Mouse (Mus musculus) forebrain, embryonic 10.5 days (tissue): Measurements from ENCODE around the gene Zscan26. TPM values are rescaled to one million over a fixed set of nuclear protein-coding genes. Genes with fewer than 3 reads are reported as not detected.
"Not testable (repeated sequence)": the region's sequence is repeated elsewhere in the genome, so short reads cannot be mapped to it uniquely, and the experiment has no call there.

ENCODE experiments used
- DNase-seq: peaks from one replicate; pipeline ENCODE4 v3.0.0-alpha.2; 2017; ENCODE audit warnings: low spot score; ENCODE audit errors: extremely low spot score
- H3K27ac ChIP-seq: fragments of 300-500 bp; sonication (generic); 2 replicates; pipeline ENCODE4 v1.5.1; 2016; ENCODE audit warnings: mild to moderate bottlenecking
- H3K27me3 ChIP-seq: fragments of 300-500 bp; sonication (generic); 2 replicates; pipeline ENCODE4 v1.6.1; 2016; ENCODE audit warnings: mild to moderate bottlenecking; ENCODE audit not compliant: poor library complexity, severe bottlenecking
- H3K36me3 ChIP-seq: fragments of 300-500 bp; sonication (generic); replicated peaks from 2 replicates; pipeline ENCODE4 v1.6.1; 2016; ENCODE audit warnings: mild to moderate bottlenecking, moderate library complexity
- H3K4me1 ChIP-seq: fragments of 300-500 bp; sonication (generic); 2 replicates; pipeline ENCODE4 v1.6.1; 2016
- H3K4me3 ChIP-seq: fragments of 300-500 bp; sonication (generic); 2 replicates; pipeline ENCODE4 v1.5.1; 2016; ENCODE audit warnings: mild to moderate bottlenecking, moderate library complexity
- H3K9me3 ChIP-seq: fragments of 300-500 bp; sonication (generic); 2 replicates; pipeline ENCODE4 v1.6.1; 2016; ENCODE audit warnings: mild to moderate bottlenecking, moderate library complexity
- WGBS: fragments of 180-500 bp; shearing (Covaris S2); methylation state at CpG from one replicate; pipeline ENCODE4 v1.1.7; 2016; 5-methylcytosine and 5-hydroxymethylcytosine counted together
- microRNA counts: library from miRNA; unstranded; fragments of <30 nt; microRNA quantifications from one replicate; lab custom pipeline; 2017
- microRNA-seq: library from miRNA; unstranded; fragments of <30 nt; microRNA quantifications from one replicate; pipeline ENCODE4, GENCODE M21; 2017
- polyA plus RNA-seq: library from polyadenylated mRNA; unstranded; fragments of >200 nt; fragmentation: Nextera tagmentation; extraction: Ambion mirVana; gene quantifications from 2 replicates; pipeline ENCODE4 v1.2.1, GENCODE M21; 2016

The Zscan26 gene
- polyA plus RNA-seq, 1 experiment from 2014 or later = 22.8 TPM

- whole genome bisulfite sequencing = 90% methylated on average over 13 of the region's 18 CpGs
Measured at GRCm38 (mm10) chr13:21396048-21396447, 57.5 kb downstream of the Zscan26 start.

GRCm38 (mm10) chr13:21395623-21396022 is 57.9 kb downstream of the Zscan26 start:
- Histone ChIP-seq H3K4me1 (no peaks in the 10 kb centered on the region), H3K27me3 (no peaks in the 10 kb centered on the region), H3K9me3 (no peaks in the 10 kb centered on the region; the same call in 1 of the 2 replicates), H3K27ac (no peak overlapping the region), H3K4me3 (no peak overlapping the region), H3K36me3 (peaks cover 87% of the 10 kb centered on the region)
- 92% methylated on average over 6 of the region's 6 CpGs for WGBS
- no peak for DNase-seq

More at GRCm38 (mm10) chr13:21396048-21396447, 57.5 kb downstream of the Zscan26 start:
- H3K36me3 ChIP-seq = peaks cover 86% of the 10 kb centered on the region
- H3K27me3 ChIP-seq, DNase-seq, H3K9me3 ChIP-seq, H3K27ac ChIP-seq, H3K4me3 ChIP-seq, H3K4me1 ChIP-seq: not testable (repeated sequence)

- H3K36me3 ChIP-seq = peaks cover 87% of the 10 kb centered on the region
- no peaks in the 10 kb centered on the region; the same call in 1 of the 2 replicates for H3K9me3 ChIP-seq
- no peak for DNase-seq
- H3K4me3 ChIP-seq = no peak overlapping the region
- 89% methylated on average over 1 of the region's 1 CpGs for WGBS
- H3K4me1 ChIP-seq = no peaks in the 10 kb centered on the region
- H3K27ac ChIP-seq = no peak overlapping the region
- H3K27me3 ChIP-seq = no peaks in the 10 kb centered on the region
Measured at GRCm38 (mm10) chr13:21395211-21395610, 58.3 kb downstream of the Zscan26 start.

MicroRNA genes within 50 kb of the gene (microRNA counts, 519-probe panel; counts per million panel counts)
- 2,765 counts per million, percentile 70 among the panel's probes with 10 or more counts for microRNA mmu-miR-1896 (lab: Ali Mortazavi, UCI)

Small RNA genes lying within 50 kb of the gene (microRNA-seq; reads per million reads assigned to microRNA genes)
- gene Mir1896 (not detected), gene Mir6942 (not detected)

Other genes starting within 250 kb of the Zscan26 start
- gene Gpx5, start 161.0 kb downstream of the Zscan26 start, polyA plus RNA-seq = not detected in 2 replicates
- 0.15 and 0.21 TPM in 2 replicates for gene Gpx6, start 141.6 kb downstream of the Zscan26 start, polyA plus RNA-seq
- not detected in 2 replicates for gene Olfr1367, start 106.8 kb downstream of the Zscan26 start, polyA plus RNA-seq
- gene Zscan12, start 90.9 kb downstream of the Zscan26 start, polyA plus RNA-seq = 18.9 and 21.8 TPM in 2 replicates
- gene Zkscan3, start 51.0 kb downstream of the Zscan26 start, polyA plus RNA-seq = 84.9 and 87.6 TPM in 2 replicates
- 5.9 and 6.0 TPM in 2 replicates for gene Pgbd1, start 12.7 kb downstream of the Zscan26 start, polyA plus RNA-seq
- gene Nkapl, start 14.8 kb upstream of the Zscan26 start, polyA plus RNA-seq = 2.5 and 3.2 TPM in 2 replicates
- 3.7 and 4.0 TPM in 2 replicates for gene Zkscan4, start 25.2 kb upstream of the Zscan26 start, polyA plus RNA-seq
- gene Gm10065, start 25.7 kb upstream of the Zscan26 start, polyA plus RNA-seq = 1.1 TPM in 1 of 2 replicates, not detected in the other
- 0.29 and 0.31 TPM in 2 replicates for gene AK157302, start 41.5 kb upstream of the Zscan26 start, polyA plus RNA-seq
- 4.7 and 6.9 TPM in 2 replicates for gene Gm11273, start 47.7 kb upstream of the Zscan26 start, polyA plus RNA-seq
- gene Zkscan8, start 77.4 kb upstream of the Zscan26 start, polyA plus RNA-seq = 7.0 and 9.1 TPM in 2 replicates
- gene Olfr1366, start 89.1 kb upstream of the Zscan26 start, polyA plus RNA-seq = 0.15 and 0.20 TPM in 2 replicates
- not detected in 2 replicates for gene Olfr1535, start 106.2 kb upstream of the Zscan26 start, polyA plus RNA-seq
- not detected in 2 replicates for gene Olfr1364, start 128.0 kb upstream of the Zscan26 start, polyA plus RNA-seq
- gene Olfr1362, start 160.3 kb upstream of the Zscan26 start, polyA plus RNA-seq = not detected in 2 replicates
- gene Olfr11, start 188.8 kb upstream of the Zscan26 start, polyA plus RNA-seq = not detected in 2 replicates
- gene Olfr1361, start 209.7 kb upstream of the Zscan26 start, polyA plus RNA-seq = not detected in 2 replicates
- gene Olfr1360, start 223.7 kb upstream of the Zscan26 start, polyA plus RNA-seq = not detected in 2 replicates
- gene Olfr1359, start 244.4 kb upstream of the Zscan26 start, polyA plus RNA-seq = not detected in 2 replicates